Comparison of ENCODE assay signal across 23 mouse cellular contexts in genomic region chr2:32855790-32856465, GRCm38 (mm10). TPM values are rescaled to one million over a fixed set of nuclear protein-coding genes. Genes with fewer than 3 reads are reported as not detected.
DNase-seq lines count a peak whose midpoint lies in the region; TF ChIP-seq lines count a peak whose summit lies in the region.
"Had no signal": no experiment of that assay in that cellular context is flagged by ENCODE, and none has a peak within 500 bp of the region (broad histone marks: within the 10 kb centered on the region; RNA-seq: fewer than 3 reads in every experiment).

No protein-coding gene starts in this region.

- no peak for TF ChIP-seq CTCF in gastrocnemius, adult 2 months (IDR thresholded peaks at IDR 0.05)
- TF ChIP-seq CTCF in left cerebral cortex, adult 2 months (IDR thresholded peaks at IDR 0.05), result no peak

- peak; percentile 35 for DNase-seq in cerebellum, adult 11-12 months
- DNase-seq in cerebellum, postnatal 14 days, result no peak
- DNase-seq in gastrocnemius, adult 2 months, result peak; percentile 28
- no peak for DNase-seq in gastrocnemius, adult 8-10 months (ENCODE audit: low spot score in 2 of 2)
- DNase-seq in left cerebral cortex, adult 2 months (ENCODE audit: extremely low spot score in 1 of 2, low spot score in 2 of 2), result no peak
- no peak for DNase-seq in left cerebral cortex, adult 8-10 months (ENCODE audit: low spot score in 2 of 2)
- peak; percentile 73 for DNase-seq in retina, postnatal 1 day
- DNase-seq in retina, embryonic 14.5 days (ENCODE audit: low spot score), result no peak
- DNase-seq: adrenal gland, adult 2 months; adrenal gland, postnatal 36 days; cerebellum, postnatal 25 days; gastrocnemius, postnatal 25 days; kidney, adult 11 months; kidney, postnatal 14 days; layer of hippocampus, adult 9-11 months; right cerebral cortex, postnatal 25 days had no signal

- no peak overlapping the region for H3K4me3 ChIP-seq in gastrocnemius, adult 2 months
- H3K4me3 ChIP-seq in left cerebral cortex, adult 2 months, result no peak overlapping the region
- H3K4me3 ChIP-seq: embryonic facial prominence, embryonic 12.5 days; heart, embryonic 15.5 days; hindbrain, embryonic 15.5 days; limb, embryonic 12.5 days; liver, embryonic 15.5 days; stomach, embryonic 15.5 days had no signal

- intact Hi-C loops in gastrocnemius, adult 2 months (cut with DNase I), result no loop called here
- intact Hi-C loops in left cerebral cortex, adult 2 months (cut with DNase I), result no loop called here

- H3K27ac ChIP-seq in gastrocnemius, adult 2 months, result peak overlapping the region; percentile 51
- H3K27ac ChIP-seq in left cerebral cortex, adult 2 months, result peak overlapping the region; percentile 36; the same call in 1 of the 2 replicates
- H3K27ac ChIP-seq: embryonic facial prominence, embryonic 12.5 days; heart, embryonic 15.5 days; hindbrain, embryonic 15.5 days; limb, embryonic 12.5 days; liver, embryonic 15.5 days; macrophage; stomach, embryonic 15.5 days had no signal

RNA-seq across cellular contexts. Expression of gene Stxbp1, which starts 8.9 kb away (rescaled TPM):
- total RNA-seq in gastrocnemius, adult 2 months (2021), result 1 to 10 TPM; 2.0 to 3.9 TPM
- total RNA-seq in gastrocnemius, adult 8-10 months (2022), result 1 to 10 TPM; 2.0 to 2.6 (median 2.1) TPM
- 100 to 1,000 TPM; 947 to 984 TPM for total RNA-seq in left cerebral cortex, adult 2 months (2021)
- total RNA-seq in left cerebral cortex, adult 8-10 months (2022), result 100 to 1,000 TPM; 883 to 958 (median 954) TPM

RNA-seq across cellular contexts. Expression of gene Fam129b, which starts 20.0 kb away (rescaled TPM):
- total RNA-seq in gastrocnemius, adult 2 months (2021), result 1 to 10 TPM; 4.8 to 7.2 TPM
- total RNA-seq in gastrocnemius, adult 8-10 months (2022), result 1 to 10 TPM; 3.8 to 6.3 (median 5.4) TPM
- 10 to 100 TPM; 24.4 to 31.4 TPM for total RNA-seq in left cerebral cortex, adult 2 months (2021)
- 10 to 100 TPM; 24.7 to 31.8 (median 28.4) TPM for total RNA-seq in left cerebral cortex, adult 8-10 months (2022)

Comparison
In these comparisons a context has a peak if more than half of its experiments do, and no peak if none do; other contexts are left out.
1. DNase-seq: peak in cerebellum, adult 11-12 months (single experiment), gastrocnemius, adult 2 months (single experiment) and retina, postnatal 1 day (single experiment); none in cerebellum, postnatal 14 days (0 of 2), gastrocnemius, adult 8-10 months (0 of 2), left cerebral cortex, adult 2 months (0 of 2), left cerebral cortex, adult 8-10 months (0 of 2) and retina, embryonic 14.5 days (single experiment).
2. RNA of gene Stxbp1, which starts 8.9 kb away (total RNA-seq): 947 to 984 TPM in left cerebral cortex, adult 2 months and 883 to 958 TPM in left cerebral cortex, adult 8-10 months; 2.0 to 3.9 TPM in gastrocnemius, adult 2 months and 2.0 to 2.6 TPM in gastrocnemius, adult 8-10 months; every median in the first group is over 100 times any median in the second.